Mouse (Mus musculus) C2C12 (cell line): ENCODE measurements at regions not wholly inside any gene's neighbourhood (a gene's known extent, or its start where the extent isn't known, plus 50 kb on each side); places are given as distances from the start of the nearest gene placed in this dataset.
A peak's percentile ranks its signal among the peaks of the same experiment; 100 is the strongest.

ENCODE experiments used
- H3K27me3 ChIP-seq: one replicate; pipeline ENCODE4 v1.6.1; 2011; ENCODE audit not compliant: control insufficient read depth, insufficient read depth, insufficient read length
- H3K36me3 ChIP-seq: one replicate; pipeline ENCODE4 v1.6.1; 2011; ENCODE audit not compliant: control insufficient read depth, insufficient read depth
- H3K4me3 ChIP-seq: one replicate; pipeline ENCODE4 v1.5.1; 2011; ENCODE audit warnings: mild to moderate bottlenecking, control low read depth; ENCODE audit not compliant: poor library complexity, insufficient read depth, severe bottlenecking
- H3K79me2 ChIP-seq: one replicate; pipeline ENCODE4 v1.6.1; 2011; ENCODE audit not compliant: control insufficient read depth, insufficient read depth
- H3K79me3 ChIP-seq: one replicate; pipeline ENCODE4 v1.6.1; 2011; ENCODE audit warnings: low read depth, control low read depth
- H3ac ChIP-seq: one replicate; pipeline ENCODE3; 2011; ENCODE audit warnings: low read depth; ENCODE audit not compliant: control insufficient read depth, insufficient read length
- CEBPB ChIP-seq: IDR thresholded peaks from one replicate; pipeline ENCODE4 v1.6.1; 2011; ENCODE audit warnings: low read depth, mild to moderate bottlenecking, control low read depth, moderate library complexity
- CTCF ChIP-seq: IDR thresholded peaks from one replicate; pipeline ENCODE4 v1.5.1; 2011; ENCODE audit not compliant: control insufficient read depth, insufficient read depth, insufficient read length
- FOSL1 ChIP-seq: IDR thresholded peaks from one replicate; pipeline ENCODE4 v1.8.0; 2011; ENCODE audit warnings: mild to moderate bottlenecking, low read length; ENCODE audit not compliant: poor library complexity, insufficient read depth, severe bottlenecking
- MAX ChIP-seq: IDR thresholded peaks from one replicate; pipeline ENCODE4 v1.6.1; 2011; ENCODE audit warnings: mild to moderate bottlenecking, control low read depth
- MYOG ChIP-seq: IDR thresholded peaks from one replicate; pipeline ENCODE4 v1.6.1; 2011; ENCODE audit not compliant: control insufficient read depth, insufficient read length; ENCODE audit errors: extremely low read depth
- USF1 ChIP-seq: IDR thresholded peaks from one replicate; pipeline ENCODE4 v1.6.1; 2011; ENCODE audit warnings: low read depth, mild to moderate bottlenecking, control low read depth, moderate library complexity

GRCm38 (mm10) chr3:5145846-5146245 is 604.8 kb upstream of the Gm8797 start:
- no peaks in the 10 kb centered on the region for H3K79me3 ChIP-seq
- TF ChIP-seq FOSL1 (peak; percentile 42), CEBPB (peak; percentile 32), CTCF (no peak), USF1 (no peak)
- H3K36me3 ChIP-seq, result no peaks in the 10 kb centered on the region
- no peak overlapping the region for H3K4me3 ChIP-seq
- no peaks in the 10 kb centered on the region for H3K27me3 ChIP-seq
- H3K79me2 ChIP-seq, result no peaks in the 10 kb centered on the region
- H3ac ChIP-seq, result no peak overlapping the region

- H3K36me3 ChIP-seq, result no peaks in the 10 kb centered on the region
- H3K79me3 ChIP-seq, result no peaks in the 10 kb centered on the region
- no peak overlapping the region for H3ac ChIP-seq
- H3K79me2 ChIP-seq, result no peaks in the 10 kb centered on the region
- no peaks in the 10 kb centered on the region for H3K27me3 ChIP-seq
- no peak overlapping the region for H3K4me3 ChIP-seq
- no peak for TF ChIP-seq CEBPB
- TF ChIP-seq CTCF, result no peak
- TF ChIP-seq MYOG, result no peak
- no peak for TF ChIP-seq FOSL1
- TF ChIP-seq MAX, result no peak
- no peak for TF ChIP-seq USF1
These were observed 600.3 kb upstream of the Gm8797 start for GRCm38 (mm10) chr3:5150295-5150694.
